Mouse (Mus musculus) left cerebral cortex, adult 8-10 months (tissue): ENCODE data around the gene Arsg. TPM values are rescaled to one million over a fixed set of nuclear protein-coding genes. Genes with fewer than 3 reads are reported as not detected.
"Not testable (repeated sequence)": the region's sequence is repeated elsewhere in the genome, so short reads cannot be mapped to it uniquely, and the experiment has no call there.

ENCODE experiments used
- DNase-seq, 2 experiments: peaks; one replicate each; pipeline ENCODE4 v3.0.0; 2022; ENCODE audit warnings: low spot score in 2 of 2
- microRNA-seq, 2 experiments: library from miRNA; unstranded; fragments of <30 nt; microRNA quantifications; one replicate each; pipeline ENCODE4 v1.2.0; 2022
- total RNA-seq, 4 experiments: library from RNA; stranded (reverse); gene quantifications; 2 replicates each; pipeline ENCODE4 v1.2.4; 2022

Gene Arsg
- total RNA-seq, 4 experiments from 2014 or later: 21.3 to 24.4 (median 22.7) TPM

GRCm38 (mm10) chr11:109616766-109617165 lies 143.6 kb downstream of the Arsg start:
- no peak for DNase-seq

- DNase-seq: not testable (repeated sequence)
These were observed 145.9 kb downstream of the Arsg start for GRCm38 (mm10) chr11:109619055-109619454.

GRCm38 (mm10) chr11:109620356-109620755 lies 147.2 kb downstream of the Arsg start:
- no peak for DNase-seq

GRCm38 (mm10) chr11:109621183-109621582 lies 148.0 kb downstream of the Arsg start:
- DNase-seq: peak in 1 of 2 experiments; percentile 17

GRCm38 (mm10) chr11:109622518-109623037 lies 149.4 kb downstream of the Arsg start:
- no peak for DNase-seq

Small RNAs within 50 kb of the gene (microRNA-seq; reads per million reads assigned to microRNA genes)
- 0 reads per million in 2 experiments for gene Gm25540

Other genes with a start within 250 kb of the Arsg start
- gene Rgs9, start 175.2 kb upstream of the Arsg start, total RNA-seq: 100 to 1,000 TPM; 118 to 133 (median 128) TPM
- 10 to 100 TPM; 51.9 to 58.1 (median 54.0) TPM for gene Gna13, start 110.5 kb upstream of the Arsg start, total RNA-seq
- gene 9930022D16Rik, start 59.5 kb upstream of the Arsg start, total RNA-seq: not detected
- 10 to 100 TPM; 44.4 to 56.2 (median 52.9) TPM for gene Amz2, start 47.4 kb upstream of the Arsg start, total RNA-seq
- gene Slc16a6, start 224 bp downstream of the Arsg start, total RNA-seq: 10 to 100 TPM; 12.5 to 15.6 (median 14.0) TPM
- 10 to 100 TPM; 20.7 to 22.9 (median 22.0) TPM for gene Wipi1, start 138.6 kb downstream of the Arsg start, total RNA-seq
- gene Prkar1a, start 176.0 kb downstream of the Arsg start, total RNA-seq: 100 to 1,000 TPM; 569 to 599 (median 583) TPM
- gene Fam20a, start 248.9 kb downstream of the Arsg start, total RNA-seq: 10 to 100 TPM; 11.1 to 12.6 (median 12.1) TPM